ENCODE assay signal across 20 mouse cellular contexts in the genomic region with DNA sequence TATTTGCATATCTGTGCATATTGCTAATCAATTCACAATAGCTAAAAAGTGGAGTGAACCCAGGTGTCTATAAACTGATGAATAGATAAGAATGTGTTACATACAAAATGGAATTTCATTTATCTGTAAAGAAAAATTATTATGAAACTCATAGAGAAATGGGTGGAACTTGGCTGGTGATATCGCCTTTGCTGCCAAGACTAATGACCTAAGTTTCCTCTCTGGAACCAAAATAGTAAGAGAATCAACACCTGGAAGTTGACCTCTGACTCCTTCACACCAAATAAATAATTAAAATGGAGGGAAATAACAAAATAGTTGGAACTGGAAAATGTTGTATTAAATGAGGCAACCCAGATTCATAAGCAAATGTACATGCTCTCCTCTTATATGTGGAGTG. TPM values are rescaled to one million over a fixed set of nuclear protein-coding genes. Genes with fewer than 3 reads are reported as not detected.
DNase-seq lines count a peak whose midpoint lies in the region; ATAC-seq and TF ChIP-seq lines count a peak whose summit lies in the region.
"Had no signal": no experiment of that assay in that cellular context is flagged by ENCODE, and none has a peak within 500 bp of the region (broad histone marks: within the 10 kb centered on the region; RNA-seq: fewer than 3 reads in every experiment).

No protein-coding gene starts in this region.

- ATAC-seq in kidney, embryonic 14.5 days (ENCODE audit: low FRiP score, low TSS enrichment): no peak
- ATAC-seq in lung, postnatal 0 days: no peak
- ATAC-seq: forebrain, embryonic 15.5 days; inflammation-experienced regulatory T-cells, adult 6 months; Patski had no signal

- no peak overlapping the region for H3K9ac ChIP-seq in kidney, embryonic 14.5 days (ENCODE audit: low read depth, low read length)
- no peak overlapping the region for H3K9ac ChIP-seq in lung, postnatal 0 days (replicated peaks; ENCODE audit: low read depth)
- H3K9ac ChIP-seq: forebrain, embryonic 15.5 days; hindbrain, embryonic 13.5 days; limb, embryonic 13.5 days; liver, embryonic 15.5 days; midbrain, embryonic 12.5 days had no signal

- no peaks in the 10 kb centered on the region for H3K9me3 ChIP-seq in kidney, embryonic 14.5 days (ENCODE audit: control insufficient read depth, low read length)
- H3K9me3 ChIP-seq in lung, postnatal 0 days (ENCODE audit: low read length): no peaks in the 10 kb centered on the region
- H3K9me3 ChIP-seq: forebrain, embryonic 15.5 days; hindbrain, embryonic 13.5 days; limb, embryonic 13.5 days; liver, embryonic 15.5 days; midbrain, embryonic 12.5 days had no signal

- WGBS in kidney, adult 2 months: 55% methylated on average over 1 of the region's 1 CpGs
- 92% methylated on average over 1 of the region's 1 CpGs for WGBS in kidney, embryonic 14.5 days
- WGBS in lung, postnatal 0 days: 55% methylated on average over 1 of the region's 1 CpGs
- 55% methylated on average over 1 of the region's 1 CpGs for WGBS in lung, adult 2 months

- no peak for TF ChIP-seq POLR2A in kidney, adult 2 months (IDR thresholded peaks at IDR 0.05; ENCODE audit: low read depth, low read length)
- no peak for TF ChIP-seq POLR2A in lung, adult 2 months (IDR thresholded peaks at IDR 0.05; ENCODE audit: borderline replicate concordance, extremely low read depth, low read depth, low read length)

- H3K36me3 ChIP-seq in kidney, adult 2 months (ENCODE audit: control insufficient read depth, insufficient read depth, low read length): no peaks in the 10 kb centered on the region
- H3K36me3 ChIP-seq in kidney, embryonic 14.5 days (ENCODE audit: control insufficient read depth, insufficient read depth, low read length): no peaks in the 10 kb centered on the region
- H3K36me3 ChIP-seq in lung, postnatal 0 days (ENCODE audit: insufficient read depth, low read length): no peaks in the 10 kb centered on the region
- H3K36me3 ChIP-seq: forebrain, embryonic 15.5 days; hindbrain, embryonic 13.5 days; limb, embryonic 13.5 days; liver, embryonic 15.5 days; midbrain, embryonic 12.5 days had no signal

- no peak for TF ChIP-seq EP300 in lung, postnatal 0 days (IDR thresholded peaks at IDR 0.05)

- DNase-seq in kidney, adult 2 months: peak; percentile 70
- peak; percentile 6 for DNase-seq in lung, postnatal 0 days (ENCODE audit: low spot score)
- no peak for DNase-seq in lung, adult 2 months
- peak; percentile 28 to 48 for DNase-seq in kidney, postnatal 36 days
- no peak for DNase-seq in layer of hippocampus, postnatal 10 days (ENCODE audit: low spot score in 2 of 2)
- no peak for DNase-seq in layer of hippocampus, postnatal 14 days (ENCODE audit: low spot score in 2 of 2)
- DNase-seq: adrenal gland, postnatal 25 days; cerebellum, adult 11 months; cerebellum, postnatal 14 days; embryo, embryonic 11 days; gastrocnemius, postnatal 25 days had no signal

- no peak overlapping the region for H3K27ac ChIP-seq in kidney, adult 2 months (ENCODE audit: insufficient read depth, low read depth, low read length)
- H3K27ac ChIP-seq in kidney, embryonic 14.5 days (ENCODE audit: low read depth, low read length): no peak overlapping the region
- H3K27ac ChIP-seq in lung, postnatal 0 days (ENCODE audit: low read length): no peak overlapping the region
- H3K27ac ChIP-seq: forebrain, embryonic 15.5 days; hindbrain, embryonic 13.5 days; limb, embryonic 13.5 days; liver, embryonic 15.5 days; midbrain, embryonic 12.5 days; stomach, postnatal 0 days had no signal

- H3K27me3 ChIP-seq in kidney, adult 2 months (replicated peaks; ENCODE audit: control insufficient read depth, insufficient read depth, low read length): no peaks in the 10 kb centered on the region
- H3K27me3 ChIP-seq in kidney, embryonic 14.5 days (ENCODE audit: control insufficient read depth, insufficient read depth, low read length): no peaks in the 10 kb centered on the region
- no peaks in the 10 kb centered on the region for H3K27me3 ChIP-seq in lung, postnatal 0 days (replicated peaks; ENCODE audit: insufficient read depth, low read length)
- H3K27me3 ChIP-seq: forebrain, embryonic 15.5 days; hindbrain, embryonic 13.5 days; limb, embryonic 13.5 days; liver, embryonic 15.5 days; midbrain, embryonic 12.5 days had no signal

- 0 out of 2 replicates have a peak, but pooled peaks cover 3% of the 10 kb centered on the region for H3K4me1 ChIP-seq in kidney, adult 2 months (ENCODE audit: control insufficient read depth, insufficient read depth, low read length)
- no peaks in the 10 kb centered on the region for H3K4me1 ChIP-seq in kidney, embryonic 14.5 days (ENCODE audit: control insufficient read depth, insufficient read depth, low read length)
- no peaks in the 10 kb centered on the region for H3K4me1 ChIP-seq in lung, postnatal 0 days (ENCODE audit: insufficient read depth, low read depth, low read length)
- no peaks in the 10 kb centered on the region for H3K4me1 ChIP-seq in lung, adult 2 months (ENCODE audit: control insufficient read depth, insufficient read depth, low read length)
- H3K4me1 ChIP-seq: forebrain, embryonic 15.5 days; hindbrain, embryonic 13.5 days; limb, embryonic 13.5 days; liver, embryonic 15.5 days; midbrain, embryonic 12.5 days had no signal

- TF ChIP-seq CTCF in kidney, adult 2 months (conservative IDR thresholded peaks at IDR 0.05; ENCODE audit: insufficient read depth, insufficient read length, low read depth, low read length): no peak
- TF ChIP-seq CTCF in lung, postnatal 0 days (IDR thresholded peaks at IDR 0.05): no peak
- TF ChIP-seq CTCF in lung, adult 2 months (IDR thresholded peaks at IDR 0.05; ENCODE audit: insufficient read depth, low read length): no peak

- no peak overlapping the region for H3K4me3 ChIP-seq in kidney, adult 2 months (ENCODE audit: insufficient read depth, low read depth, low read length)
- H3K4me3 ChIP-seq in kidney, embryonic 14.5 days (ENCODE audit: low read length): no peak overlapping the region
- H3K4me3 ChIP-seq in lung, postnatal 0 days (ENCODE audit: low read depth, low read length): no peak overlapping the region
- no peak overlapping the region for H3K4me3 ChIP-seq in lung, adult 2 months (replicated peaks; ENCODE audit: extremely low read depth, low read depth, low read length)
- H3K4me3 ChIP-seq: forebrain, embryonic 15.5 days; hindbrain, embryonic 13.5 days; limb, embryonic 13.5 days; liver, embryonic 15.5 days; midbrain, embryonic 12.5 days had no signal

- H3K4me2 ChIP-seq in kidney, embryonic 14.5 days (replicated peaks; ENCODE audit: low read depth, low read length): no peak overlapping the region
- H3K4me2 ChIP-seq in lung, postnatal 0 days (replicated peaks; ENCODE audit: low read depth, low read length): no peak overlapping the region
- H3K4me2 ChIP-seq: forebrain, embryonic 15.5 days; hindbrain, embryonic 13.5 days; limb, embryonic 13.5 days; liver, embryonic 15.5 days; midbrain, embryonic 12.5 days had no signal

RNA-seq across cellular contexts. Expression of gene Far1, which starts 53.2 kb away (rescaled TPM):
- 23.1 and 28.6 TPM in 2 replicates for polyA plus RNA-seq in kidney, adult 2 months (2012; rRNA removed)
- 62.8 and 90.8 TPM in 2 replicates for polyA plus RNA-seq in kidney, embryonic 14.5 days (2014; fragmentation: Nextera tagmentation; extraction: Ambion mirVana)
- 39.9 and 50.2 TPM in 2 replicates for polyA plus RNA-seq in lung, postnatal 0 days (2015; fragmentation: Nextera tagmentation; extraction: Ambion mirVana)
- 7.7 and 16.9 TPM in 2 replicates for polyA plus RNA-seq in lung, adult 2 months (2012; rRNA removed)
- 100 to 1,000 TPM; 108 to 136 TPM for total RNA-seq in layer of hippocampus, postnatal 10 days (2021)
- 100 to 1,000 TPM; 107 to 117 TPM for total RNA-seq in layer of hippocampus, postnatal 14 days (2021)

Comparison
In these comparisons a context has a peak if more than half of its experiments do, and no peak if none do; other contexts are left out.
1. DNase-seq: peak in kidney, adult 2 months (single experiment), lung, postnatal 0 days (single experiment) and kidney, postnatal 36 days (2 of 2); none in lung, adult 2 months (single experiment), layer of hippocampus, postnatal 10 days (0 of 2) and layer of hippocampus, postnatal 14 days (0 of 2).